Mouse (Mus musculus): ENCODE data around the gene Gm48552.
A peak's percentile ranks its signal among the peaks of the same experiment; 100 is the strongest.

The Gm48552 gene

GRCm38 (mm10) chr10:81418216-81419070, 29.6 kb downstream of the Gm48552 start:
- DNase-seq (ENCODE audit: low read depth, low spot score): no peak

- no peak for DNase-seq (ENCODE audit: low read depth, low spot score)
Observed at GRCm38 (mm10) chr10:81419111-81419928, 30.5 kb downstream of the Gm48552 start.

GRCm38 (mm10) chr10:81420191-81420767, 31.5 kb downstream of the Gm48552 start:
- DNase-seq (ENCODE audit: low read depth, low spot score): no peak

- DNase-seq (ENCODE audit: low read depth, low spot score): no peak
Observed at GRCm38 (mm10) chr10:81421041-81421796, 32.4 kb downstream of the Gm48552 start.

GRCm38 (mm10) chr10:81421797-81422100, 32.9 kb downstream of the Gm48552 start:
- DNase-seq (ENCODE audit: low read depth, low spot score): no peak

- no peak for DNase-seq (ENCODE audit: low read depth, low spot score)
Observed at GRCm38 (mm10) chr10:81422191-81422590, 33.4 kb downstream of the Gm48552 start.

- DNase-seq (ENCODE audit: low read depth, low spot score): no peak
Observed at GRCm38 (mm10) chr10:81422661-81423217, 33.9 kb downstream of the Gm48552 start.

GRCm38 (mm10) chr10:81423476-81424245, 34.9 kb downstream of the Gm48552 start:
- no peak for DNase-seq (ENCODE audit: low read depth, low spot score)

GRCm38 (mm10) chr10:81424246-81425051, 35.6 kb downstream of the Gm48552 start:
- no peak for DNase-seq (ENCODE audit: low read depth, low spot score)

- no peak for DNase-seq (ENCODE audit: low read depth, low spot score)
Observed at GRCm38 (mm10) chr10:81425236-81425850, 36.5 kb downstream of the Gm48552 start.

GRCm38 (mm10) chr10:81426081-81426671, 37.4 kb downstream of the Gm48552 start:
- DNase-seq (ENCODE audit: low read depth, low spot score): no peak

GRCm38 (mm10) chr10:81426897-81427296, 38.1 kb downstream of the Gm48552 start:
- DNase-seq (ENCODE audit: low read depth, low spot score): no peak

- DNase-seq (ENCODE audit: low read depth, low spot score): no peak
Observed at GRCm38 (mm10) chr10:81427327-81427726, 38.5 kb downstream of the Gm48552 start.

- no peak for DNase-seq (ENCODE audit: low read depth, low spot score)
Observed at GRCm38 (mm10) chr10:81427804-81428506, 39.1 kb downstream of the Gm48552 start.

GRCm38 (mm10) chr10:81428507-81428870, 39.7 kb downstream of the Gm48552 start:
- no peak for DNase-seq (ENCODE audit: low read depth, low spot score)

- DNase-seq (ENCODE audit: low read depth, low spot score): no peak
Observed at GRCm38 (mm10) chr10:81429092-81429491, 40.3 kb downstream of the Gm48552 start.

- no peak for DNase-seq (ENCODE audit: low read depth, low spot score)
Observed at GRCm38 (mm10) chr10:81429605-81430061, 40.8 kb downstream of the Gm48552 start.

GRCm38 (mm10) chr10:81430141-81430830, 41.5 kb downstream of the Gm48552 start:
- peak; percentile 77 for DNase-seq (ENCODE audit: low read depth, low spot score)

All from retina, postnatal 7 days (tissue).